Mouse (Mus musculus) limb, embryonic 15.5 days (tissue): ENCODE data around the gene Lhfpl5. TPM values are rescaled to one million over a fixed set of nuclear protein-coding genes. Genes with fewer than 3 reads are reported as not detected.
A peak's percentile ranks its signal among the peaks of the same experiment; 100 is the strongest.

Experiments used
- ATAC-seq: fragments of 200-750 bp; cut with Nextera tagmentation; 2 replicates; pipeline ENCODE4 v1.8.0; 2017; ENCODE audit warnings: low read depth, moderate TSS enrichment; ENCODE audit not compliant: insufficient number of reproducible peaks, low FRiP score, low TSS enrichment
- H3K27ac ChIP-seq: fragments of 300-500 bp; sonication (generic); 2 replicates; pipeline ENCODE4 v1.5.1; 2015; ENCODE audit warnings: moderate library complexity, mild to moderate bottlenecking, inconsistent platforms
- H3K27me3 ChIP-seq: fragments of 300-500 bp; sonication (generic); 2 replicates; pipeline ENCODE4 v1.6.1; 2015; ENCODE audit warnings: inconsistent platforms
- H3K36me3 ChIP-seq: fragments of 300-500 bp; sonication (generic); 2 replicates; pipeline ENCODE4 v1.6.1; 2015; ENCODE audit warnings: inconsistent platforms
- H3K4me1 ChIP-seq: fragments of 300-500 bp; sonication (generic); 2 replicates; pipeline ENCODE4 v1.6.1; 2015; ENCODE audit warnings: inconsistent platforms
- H3K4me2 ChIP-seq: fragments of 300-500 bp; sonication (generic); 2 replicates; pipeline ENCODE4 v1.6.1; 2015; ENCODE audit warnings: mild to moderate bottlenecking, inconsistent platforms
- H3K4me3 ChIP-seq: fragments of 300-500 bp; sonication (generic); 2 replicates; pipeline ENCODE4 v1.5.1; 2015; ENCODE audit warnings: mild to moderate bottlenecking, inconsistent platforms
- H3K9ac ChIP-seq: fragments of 300-500 bp; sonication (generic); 2 replicates; pipeline ENCODE4 v1.6.1; 2015; ENCODE audit warnings: inconsistent platforms
- H3K9me3 ChIP-seq: fragments of 300-500 bp; sonication (generic); 2 replicates; pipeline ENCODE4 v1.6.1; 2016; ENCODE audit warnings: inconsistent platforms
- WGBS: fragments of 180-500 bp; shearing (Covaris S2); methylation state at CpG from one replicate; pipeline ENCODE4 v1.1.7; 2015; 5-methylcytosine and 5-hydroxymethylcytosine counted together
- polyA plus RNA-seq: library from polyadenylated mRNA; unstranded; fragments of >200 nt; fragmentation: Nextera tagmentation; extraction: Ambion mirVana; gene quantifications from 2 replicates; pipeline ENCODE4 v1.2.1, GENCODE M21; 2015

Lhfpl5 gene
- polyA plus RNA-seq: 0.40 and 0.60 TPM in 2 replicates

GRCm38 (mm10) chr17:28575244-28576125, at the start of gene Lhfpl5:
Gene Lhfpl5, plus strand, starts transcription at chr17:28575641.
- H3K4me3 ChIP-seq: peak within 1 kb of the TSS; percentile 26
- ATAC-seq: peak; percentile 46; the same call in 1 of the 2 replicates

GRCm38 (mm10) chr17:28527184-28528042, 48.0 kb upstream of the Lhfpl5 start:
- Histone ChIP-seq H3K27ac (peak overlapping the region; percentile 47; the same call in 1 of the 2 replicates), H3K9me3 (no peaks in the 10 kb centered on the region), H3K4me2 (peak overlapping the region; percentile 41), H3K4me3 (peak overlapping the region; percentile 11; the same call in 1 of the 2 replicates), H3K4me1 (peaks cover 27% of the 10 kb centered on the region), H3K9ac (no peak overlapping the region), H3K36me3 (no peaks in the 10 kb centered on the region), H3K27me3 (no peaks in the 10 kb centered on the region)
- 35% methylated on average over 12 of the region's 12 CpGs for WGBS
- ATAC-seq: no peak

More at GRCm38 (mm10) chr17:28575244-28576125, at the start of gene Lhfpl5:
- 17% methylated on average over 49 of the region's 50 CpGs for WGBS
- Histone ChIP-seq H3K9ac (no peak within 1 kb of the TSS), H3K27ac (no peak within 1 kb of the TSS), H3K4me2 (peak within 1 kb of the TSS; percentile 54), H3K9me3 (no peaks in the 10 kb centered on the region), H3K4me1 (peaks cover 8% of the 10 kb centered on the region), H3K27me3 (no peaks in the 10 kb centered on the region), H3K36me3 (no peaks in the 10 kb centered on the region)

GRCm38 (mm10) chr17:28528043-28528351, 47.4 kb upstream of the Lhfpl5 start:
- Histone ChIP-seq H3K4me3 (peak overlapping the region; percentile 11; the same call in 1 of the 2 replicates), H3K4me1 (peaks cover 22% of the 10 kb centered on the region), H3K9me3 (no peaks in the 10 kb centered on the region), H3K27me3 (no peaks in the 10 kb centered on the region), H3K4me2 (peak overlapping the region; percentile 41), H3K9ac (no peak overlapping the region), H3K36me3 (no peaks in the 10 kb centered on the region), H3K27ac (no peak overlapping the region)
- ATAC-seq: 0 out of 2 replicates have a peak, but pooled peaks have one; percentile 37
- 2% methylated on average over 6 of the region's 6 CpGs for WGBS

GRCm38 (mm10) chr17:28529116-28529515, 46.3 kb upstream of the Lhfpl5 start:
- Histone ChIP-seq H3K9ac (no peak overlapping the region), H3K4me2 (no peak overlapping the region), H3K4me3 (no peak overlapping the region), H3K9me3 (no peaks in the 10 kb centered on the region), H3K36me3 (no peaks in the 10 kb centered on the region), H3K27me3 (no peaks in the 10 kb centered on the region), H3K4me1 (peaks cover 13% of the 10 kb centered on the region), H3K27ac (no peak overlapping the region)
- 66% methylated on average over 4 of the region's 4 CpGs for WGBS
- ATAC-seq: no peak

- no peak within 1 kb of the TSS for H3K4me2 ChIP-seq
- no peaks in the 10 kb centered on the region for H3K36me3 ChIP-seq
- H3K27ac ChIP-seq: no peak within 1 kb of the TSS
- no peak within 1 kb of the TSS for H3K9ac ChIP-seq
- H3K4me1 ChIP-seq: peaks cover 11% of the 10 kb centered on the region
- no peak for ATAC-seq
- no peak within 1 kb of the TSS for H3K4me3 ChIP-seq
- H3K27me3 ChIP-seq: no peaks in the 10 kb centered on the region
- 90% methylated on average over 6 of the region's 6 CpGs for WGBS
- no peaks in the 10 kb centered on the region for H3K9me3 ChIP-seq
These were observed 44.9 kb upstream of the Lhfpl5 start, which contains the start of gene Armc12 for GRCm38 (mm10) chr17:28530506-28530905. Gene Armc12, plus strand, starts transcription at chr17:28530806.

GRCm38 (mm10) chr17:28531946-28532345, 43.5 kb upstream of the Lhfpl5 start:
- H3K27ac ChIP-seq: no peak overlapping the region
- H3K27me3 ChIP-seq: no peaks in the 10 kb centered on the region
- peaks cover 11% of the 10 kb centered on the region for H3K4me1 ChIP-seq
- H3K36me3 ChIP-seq: no peaks in the 10 kb centered on the region
- 14% methylated on average over 18 of the region's 18 CpGs for WGBS
- H3K9me3 ChIP-seq: no peaks in the 10 kb centered on the region
- H3K4me2 ChIP-seq: 0 out of 2 replicates have a peak overlapping the region, but pooled peaks have one; percentile 19
- H3K9ac ChIP-seq: no peak overlapping the region
- no peak overlapping the region for H3K4me3 ChIP-seq
- ATAC-seq: no peak

GRCm38 (mm10) chr17:28532557-28532956, 42.9 kb upstream of the Lhfpl5 start:
- Histone ChIP-seq H3K36me3 (no peaks in the 10 kb centered on the region), H3K9me3 (no peaks in the 10 kb centered on the region), H3K9ac (no peak overlapping the region), H3K27ac (no peak overlapping the region), H3K4me3 (no peak overlapping the region), H3K4me1 (peaks cover 8% of the 10 kb centered on the region), H3K27me3 (no peaks in the 10 kb centered on the region), H3K4me2 (no peak overlapping the region)
- ATAC-seq: no peak
- WGBS: 81% methylated on average over 7 of the region's 7 CpGs

- ATAC-seq: no peak
- Histone ChIP-seq H3K9me3 (no peaks in the 10 kb centered on the region), H3K36me3 (no peaks in the 10 kb centered on the region), H3K9ac (no peak overlapping the region), H3K4me2 (no peak overlapping the region), H3K4me1 (0 out of 2 replicates have a peak, but pooled peaks cover 5% of the 10 kb centered on the region), H3K4me3 (no peak overlapping the region), H3K27ac (no peak overlapping the region), H3K27me3 (no peaks in the 10 kb centered on the region)
- 91% methylated on average over 13 of the region's 13 CpGs for WGBS
These were observed 42.1 kb upstream of the Lhfpl5 start for GRCm38 (mm10) chr17:28533327-28533726.

- no peak for ATAC-seq
- H3K9me3 ChIP-seq: no peaks in the 10 kb centered on the region
- H3K27ac ChIP-seq: no peak overlapping the region
- no peaks in the 10 kb centered on the region for H3K4me1 ChIP-seq
- no peak overlapping the region for H3K9ac ChIP-seq
- H3K4me3 ChIP-seq: no peak overlapping the region
- H3K36me3 ChIP-seq: no peaks in the 10 kb centered on the region
- no peaks in the 10 kb centered on the region for H3K27me3 ChIP-seq
- WGBS: 51% methylated on average over 12 of the region's 12 CpGs
- H3K4me2 ChIP-seq: no peak overlapping the region
These were observed 37.6 kb upstream of the Lhfpl5 start for GRCm38 (mm10) chr17:28537881-28538280.

- ATAC-seq: no peak
- Histone ChIP-seq H3K4me1 (no peaks in the 10 kb centered on the region), H3K4me3 (no peak overlapping the region), H3K9ac (no peak overlapping the region), H3K36me3 (no peaks in the 10 kb centered on the region), H3K27me3 (no peaks in the 10 kb centered on the region), H3K4me2 (no peak overlapping the region), H3K9me3 (no peaks in the 10 kb centered on the region), H3K27ac (no peak overlapping the region)
- WGBS: 96% methylated on average over 1 of the region's 1 CpGs
These were observed 28.5 kb upstream of the Lhfpl5 start for GRCm38 (mm10) chr17:28546925-28547324.

- 61% methylated on average over 11 of the region's 11 CpGs for WGBS
These were observed 26.9 kb upstream of the Lhfpl5 start for GRCm38 (mm10) chr17:28548550-28548949.

More at GRCm38 (mm10) chr17:28548550-28548949, 26.9 kb upstream of the Lhfpl5 start:
- H3K27me3 ChIP-seq: no peaks in the 10 kb centered on the region
- H3K4me3 ChIP-seq: no peak overlapping the region
- H3K27ac ChIP-seq: no peak overlapping the region
- no peak for ATAC-seq
- H3K4me1 ChIP-seq: peaks cover 10% of the 10 kb centered on the region
- H3K36me3 ChIP-seq: no peaks in the 10 kb centered on the region
- no peak overlapping the region for H3K4me2 ChIP-seq
- H3K9ac ChIP-seq: no peak overlapping the region
- no peaks in the 10 kb centered on the region for H3K9me3 ChIP-seq
